Mouse (Mus musculus) heart, postnatal 0 days (tissue): ENCODE measurements at regions not wholly inside any gene's neighbourhood (a gene's known extent, or its start where the extent isn't known, plus 50 kb on each side); places are given as distances from the start of the nearest gene placed in this dataset.

Source experiments
- CTCF ChIP-seq: IDR thresholded peaks from 2 replicates; pipeline ENCODE4 v1.5.1; 2016; ENCODE audit warnings: antibody characterized with exemption, control low read depth, low read depth
- EP300 ChIP-seq: IDR thresholded peaks from 2 replicates; pipeline ENCODE4 v1.6.1; 2016; ENCODE audit warnings: antibody characterized with exemption, low read depth

DNA sequence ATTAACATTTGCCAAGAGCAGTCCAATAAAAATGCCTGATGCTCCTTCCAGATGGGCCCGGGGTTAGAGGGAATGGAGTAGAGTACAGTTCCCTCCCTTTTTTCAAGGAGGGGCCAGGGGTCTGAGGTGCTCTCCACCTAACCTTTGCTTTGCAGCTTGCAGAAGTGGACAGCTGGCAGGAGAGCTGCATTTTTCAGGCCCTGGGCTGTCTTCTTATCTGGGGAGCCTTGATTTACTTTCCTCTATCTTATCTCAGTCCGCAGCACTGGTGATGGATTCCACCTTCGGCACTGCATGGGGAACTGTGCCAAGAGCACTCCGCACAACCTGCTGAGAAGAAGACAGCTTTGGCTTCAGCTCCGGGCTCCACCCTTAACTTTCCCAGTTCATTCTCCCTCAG, 74.5 kb upstream of the Cdon start:
- TF ChIP-seq CTCF (no peak), EP300 (no peak)
